Mouse (Mus musculus): Measurements from ENCODE around the gene Rad54l.

The Rad54l gene

DNA sequence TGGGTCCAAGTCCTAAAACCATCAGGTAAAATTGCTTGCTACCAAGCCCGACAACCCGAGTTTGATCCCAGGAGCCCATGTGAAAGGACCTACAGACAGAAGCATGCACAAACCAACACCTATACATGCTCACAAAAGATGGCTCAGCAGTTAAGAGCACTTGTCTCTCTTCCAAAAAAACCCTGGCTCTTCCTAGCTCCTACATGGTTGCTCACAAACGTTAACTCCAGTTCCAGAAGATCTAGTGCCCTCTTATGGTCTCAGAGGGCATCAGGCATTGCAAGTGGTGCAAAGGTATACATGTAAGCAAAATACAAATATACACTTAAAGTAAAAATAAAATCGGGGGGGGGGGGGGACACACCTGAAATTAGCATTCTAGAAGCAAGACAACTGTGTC lies 50.3 kb downstream of the Rad54l start:
- peak; percentile 46 for DNase-seq (ENCODE audit: low spot score)

DNA sequence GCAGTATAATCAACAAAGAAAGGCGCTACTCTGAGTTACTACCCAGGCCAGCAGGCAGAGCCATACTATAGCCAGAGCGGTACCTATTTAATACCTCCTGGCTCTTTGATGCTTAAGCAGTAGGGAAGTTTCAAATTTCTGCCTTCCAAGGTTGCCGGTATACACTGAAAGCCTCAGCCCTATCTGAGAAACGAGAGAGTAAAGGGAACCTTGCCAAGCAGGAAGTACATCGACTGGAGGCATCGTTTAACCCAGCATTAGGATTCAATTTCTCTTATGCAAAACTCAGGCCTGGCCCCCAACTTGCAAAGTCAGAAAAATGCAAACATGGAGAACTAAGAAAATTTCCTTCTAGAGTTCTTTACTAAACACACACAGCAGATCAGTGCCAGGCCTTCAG lies 53.4 kb downstream of the Rad54l start:
- no peak for DNase-seq (ENCODE audit: low spot score)

DNA sequence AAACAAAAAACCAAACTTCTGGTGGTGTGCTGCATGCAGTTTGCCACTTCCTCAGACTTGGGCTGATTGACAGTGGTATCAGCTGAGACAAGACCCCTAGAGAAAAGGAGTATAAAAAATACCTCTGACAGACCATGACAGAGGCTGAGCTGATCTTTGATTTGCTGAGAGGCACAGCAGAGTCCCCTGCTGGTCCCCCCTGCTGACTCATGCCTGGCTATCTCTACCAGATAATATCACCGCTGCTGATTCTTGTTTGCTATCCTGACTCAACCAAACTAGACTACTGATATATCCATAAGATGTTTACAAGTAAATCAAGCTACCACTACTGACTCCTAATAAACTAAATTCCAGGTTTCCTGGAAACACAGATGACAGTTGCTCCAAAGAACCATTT lies 59.6 kb downstream of the Rad54l start:
- DNase-seq (ENCODE audit: low spot score), result no peak

DNA sequence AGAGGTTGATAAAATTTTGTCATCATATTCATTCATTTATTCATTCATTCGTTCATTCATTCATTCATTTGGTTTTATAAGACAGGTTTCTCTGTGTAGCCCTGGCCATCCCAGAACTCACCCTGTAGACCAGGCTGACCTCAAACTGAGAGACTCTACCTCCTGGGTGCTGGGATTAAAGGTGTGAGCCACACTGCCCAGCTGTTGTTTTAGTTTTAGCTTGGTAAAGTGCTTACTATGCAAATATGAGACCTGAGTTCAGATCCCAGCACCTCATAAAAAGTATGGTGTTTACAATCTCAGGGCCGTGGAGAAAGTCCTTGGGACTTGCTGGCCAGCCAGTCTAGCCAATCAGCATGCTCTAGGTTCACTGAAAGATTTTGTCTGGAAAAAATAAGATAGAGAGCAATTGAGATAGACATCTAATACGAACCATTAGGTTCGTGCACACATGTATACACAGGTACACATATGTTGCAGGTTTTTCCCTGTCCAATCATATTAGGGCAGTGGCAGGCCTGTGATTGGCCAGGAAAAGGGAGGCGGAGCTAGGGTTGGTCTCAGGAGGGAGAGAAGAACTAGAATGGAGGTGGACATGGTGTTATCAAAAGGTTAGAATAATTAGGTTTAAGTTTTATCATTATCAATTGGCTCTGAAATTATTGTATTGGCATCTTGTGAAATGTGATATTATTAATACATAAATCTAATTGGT lies 64.3 kb downstream of the Rad54l start:
- DNase-seq (ENCODE audit: low spot score), result no peak

DNA sequence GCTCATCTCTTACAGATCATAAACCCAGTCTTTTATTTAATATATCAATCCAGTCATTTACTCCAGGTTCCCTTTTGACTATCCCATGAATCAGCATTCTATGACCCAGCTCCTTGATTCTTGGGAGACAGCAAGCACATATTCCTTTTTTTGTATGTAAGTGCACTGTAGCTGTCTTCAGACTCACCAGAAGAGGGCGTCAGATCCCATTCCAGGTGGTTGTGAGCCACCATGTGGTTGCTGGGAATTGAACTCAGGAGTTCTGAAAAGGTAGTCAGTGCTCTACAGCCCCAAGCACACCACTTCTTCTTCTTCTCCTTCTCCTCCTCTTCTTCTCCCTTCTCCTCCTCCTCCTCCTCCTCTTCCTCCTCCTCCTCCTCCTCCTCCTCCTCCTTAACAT lies 65.9 kb downstream of the Rad54l start:
- DNase-seq (ENCODE audit: low spot score), result no peak

DNA sequence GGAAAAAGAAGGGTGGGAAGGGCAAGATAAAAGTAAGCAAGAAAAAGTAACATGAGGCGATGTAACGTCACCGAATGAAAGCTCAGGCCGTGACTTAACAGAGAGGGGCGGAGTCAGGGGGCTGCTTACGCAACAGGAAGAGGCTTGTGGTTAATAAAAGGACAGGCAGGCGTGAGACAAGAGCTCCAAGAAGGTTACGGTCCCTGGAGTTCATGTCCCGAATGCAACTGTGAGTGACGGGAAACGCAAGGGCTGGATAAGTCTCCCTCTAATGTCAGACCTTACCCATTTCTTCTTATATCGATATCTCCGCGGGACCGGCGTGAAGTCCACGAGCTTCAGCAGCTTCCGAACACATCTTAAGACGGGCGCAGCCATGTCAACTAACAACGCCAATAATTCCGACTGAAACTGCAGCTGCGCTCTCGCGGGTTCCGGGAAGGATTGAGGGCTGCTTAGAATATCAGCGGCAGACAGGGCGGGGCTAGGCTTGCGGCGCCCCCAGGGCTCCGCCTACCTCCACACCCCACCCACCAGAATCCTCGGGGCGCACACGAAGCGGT lies 70.0 kb downstream of the Rad54l start, which contains the start of gene Nsun4:
Nsun4 (minus strand) TSS at position 478 of the 563 bp plus-strand sequence.
- DNase-seq (ENCODE audit: low spot score), result peak; percentile 90

DNA sequence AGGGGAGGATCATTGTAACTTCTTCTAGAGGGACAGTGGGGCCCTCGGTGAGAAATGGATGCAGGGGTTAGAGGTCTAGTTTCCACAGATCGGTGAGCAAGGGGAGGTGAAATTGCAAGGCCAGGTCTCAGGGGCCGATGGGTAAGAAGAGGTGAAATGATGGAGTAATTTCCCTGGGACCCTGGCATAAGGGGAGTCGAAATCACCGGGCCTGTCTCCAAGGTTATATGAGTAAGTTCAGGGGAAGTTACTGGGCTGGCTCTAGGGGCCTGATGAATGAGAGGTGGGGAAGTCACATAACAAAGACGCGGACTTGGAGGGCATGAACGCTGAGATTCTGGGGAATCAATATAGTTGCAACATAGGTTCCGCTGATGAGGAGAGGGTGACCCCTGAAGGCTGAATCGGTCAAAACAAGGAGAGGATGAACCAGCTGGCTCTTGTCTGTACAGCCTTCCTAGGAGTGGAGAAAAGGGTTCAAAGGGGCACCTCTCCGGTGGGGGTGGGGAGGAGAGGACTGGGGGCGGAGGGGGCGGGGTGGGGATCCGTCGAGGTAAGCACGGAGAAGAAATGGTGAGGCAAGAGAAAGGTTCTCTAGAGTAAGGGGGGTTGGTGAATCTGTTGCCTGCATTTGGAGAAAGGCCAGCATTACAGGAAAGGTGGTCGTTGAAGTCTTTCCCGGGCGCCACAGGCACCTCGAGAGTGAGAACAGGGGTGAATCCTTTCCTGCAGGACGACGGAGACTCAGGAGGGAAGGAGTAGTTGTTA lies 70.8 kb downstream of the Rad54l start:
- DNase-seq (ENCODE audit: low spot score), result peak; percentile 28

DNA sequence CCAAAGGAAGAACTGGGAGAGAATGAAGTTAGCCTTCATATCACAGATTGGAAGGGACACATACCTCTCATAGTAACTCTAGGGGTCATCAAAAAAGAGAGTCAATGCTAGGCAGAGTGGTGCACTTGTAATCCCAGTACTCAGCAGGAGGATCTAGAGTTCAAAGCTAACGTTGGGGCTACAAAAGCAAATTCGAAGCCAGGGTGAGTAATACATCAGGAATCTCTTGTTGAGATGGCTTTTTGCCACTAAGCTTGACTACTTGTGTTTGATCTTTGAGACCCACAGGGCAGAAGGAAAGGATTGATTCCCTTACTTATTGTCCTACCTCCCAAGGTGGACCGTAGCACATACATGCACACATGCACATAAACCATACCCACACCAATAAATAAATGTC lies 74.3 kb downstream of the Rad54l start:
- no peak for DNase-seq (ENCODE audit: low spot score)

DNA sequence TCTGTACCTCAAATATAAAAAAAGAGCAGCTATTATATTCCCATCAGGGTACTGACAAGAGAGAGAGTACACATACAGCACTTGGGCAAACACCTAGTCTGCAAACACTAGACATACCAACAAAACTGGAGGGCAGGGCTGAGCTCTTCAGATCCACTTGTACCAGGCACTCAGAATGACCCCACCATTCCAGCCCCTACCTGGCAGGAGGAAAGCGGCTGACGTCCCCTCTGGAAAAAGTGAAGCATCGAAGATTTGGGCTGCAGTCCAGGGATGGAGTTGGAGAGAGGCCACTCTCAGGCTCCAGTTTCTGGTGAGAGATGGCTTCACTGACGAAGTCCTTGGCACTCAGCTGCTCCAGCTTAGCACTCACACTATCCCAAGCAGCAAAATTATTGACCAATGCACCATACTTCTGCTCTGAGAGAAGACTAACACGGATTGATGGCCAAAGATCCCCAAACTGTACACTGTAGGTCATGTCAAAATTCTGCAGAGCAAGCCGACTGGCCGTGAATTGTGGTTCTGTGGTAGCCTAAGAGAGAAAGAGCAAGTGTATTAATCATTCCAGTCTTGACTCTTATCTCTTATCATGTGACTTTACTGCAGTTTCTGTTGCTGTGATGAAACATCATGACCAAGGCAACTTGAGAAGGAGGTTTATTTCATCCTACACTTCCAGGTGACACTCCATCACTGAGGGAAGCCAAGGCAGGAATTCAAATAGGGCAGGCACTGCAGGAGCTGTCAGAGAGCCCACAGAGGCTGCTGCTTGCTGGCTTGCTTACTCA lies 75.2 kb downstream of the Rad54l start:
- no peak for DNase-seq (ENCODE audit: low spot score)

DNA sequence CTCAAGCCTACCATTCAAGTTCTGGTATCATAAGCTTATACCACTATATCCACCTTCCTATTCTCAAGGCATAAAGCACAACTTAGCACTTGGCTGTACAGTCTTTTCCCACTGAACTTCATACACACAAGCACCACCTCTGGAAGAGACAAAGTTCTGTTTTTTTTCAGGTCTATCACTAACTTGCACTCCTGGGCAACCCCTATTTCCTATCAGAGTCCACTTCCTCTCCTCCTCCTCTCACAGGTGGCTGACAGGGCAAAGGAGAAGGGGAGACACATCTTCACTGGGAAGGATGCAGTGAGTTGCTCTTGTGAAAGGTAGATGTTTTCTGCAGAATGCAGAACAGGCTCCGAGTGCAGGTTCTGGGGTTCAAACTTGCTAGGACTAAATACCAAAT lies 75.8 kb downstream of the Rad54l start:
- no peak for DNase-seq (ENCODE audit: low spot score)

DNA sequence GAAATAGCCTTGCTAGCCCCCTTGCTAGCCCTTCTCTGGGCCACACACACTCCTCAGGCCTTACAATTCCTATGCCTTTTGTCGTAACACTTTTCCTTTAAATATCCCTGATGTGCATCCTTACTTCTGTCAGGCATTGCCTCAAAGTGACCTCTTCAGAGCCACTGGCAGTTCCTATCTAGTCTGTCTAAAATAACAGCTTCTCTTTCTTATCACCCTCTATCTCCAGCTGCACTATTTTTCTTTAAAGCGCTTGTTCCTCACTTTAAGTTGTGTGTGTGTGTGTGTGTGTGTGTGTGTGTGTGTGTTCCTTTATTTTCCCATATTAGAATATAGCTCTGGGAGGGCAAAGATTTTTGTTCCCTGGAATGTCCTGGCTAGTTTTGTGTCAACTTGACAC lies 76.9 kb downstream of the Rad54l start:
- DNase-seq (ENCODE audit: low spot score), result no peak
